Mouse (Mus musculus) right cerebral cortex, postnatal 4 days (tissue): ENCODE measurements around the gene Mgea5.

Experiments used
- DNase-seq: peaks from one replicate; pipeline ENCODE4 v3.0.0-alpha.2; 2022

Gene Mgea5

DNA sequence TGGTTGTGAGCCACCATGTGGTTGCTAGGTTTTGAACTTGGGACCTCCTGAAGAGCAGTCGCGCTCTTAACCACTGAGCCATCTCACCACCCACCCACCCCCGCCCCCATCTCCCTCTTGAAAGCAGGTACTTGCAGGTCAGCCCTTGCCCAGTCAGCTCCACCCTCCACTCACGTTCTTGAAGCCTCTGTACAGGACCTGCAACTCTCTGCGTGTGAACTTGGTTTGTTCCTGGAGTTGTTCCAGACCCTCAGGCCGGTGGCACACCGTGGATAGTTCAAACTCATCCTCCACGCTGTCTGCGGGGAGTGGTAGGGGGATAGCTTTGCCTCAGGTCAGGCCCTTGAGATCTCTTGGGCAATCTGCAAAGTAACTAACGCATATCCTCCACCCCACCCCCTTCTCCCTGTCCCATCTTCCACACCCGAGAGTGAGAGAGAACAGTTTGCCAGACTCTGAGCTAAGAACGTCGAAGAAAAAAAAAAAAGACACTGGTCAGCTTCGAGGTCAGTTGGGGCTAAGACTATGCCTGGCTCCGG, 11.8 kb upstream of the Mgea5 start:
- DNase-seq = no peak

- DNase-seq = no peak
These were observed 11.1 kb upstream of the Mgea5 start for GRCm38 (mm10) chr19:45794718-45795117.

- no peak for DNase-seq
These were observed 8.8 kb upstream of the Mgea5 start for GRCm38 (mm10) chr19:45792404-45792803.

DNA sequence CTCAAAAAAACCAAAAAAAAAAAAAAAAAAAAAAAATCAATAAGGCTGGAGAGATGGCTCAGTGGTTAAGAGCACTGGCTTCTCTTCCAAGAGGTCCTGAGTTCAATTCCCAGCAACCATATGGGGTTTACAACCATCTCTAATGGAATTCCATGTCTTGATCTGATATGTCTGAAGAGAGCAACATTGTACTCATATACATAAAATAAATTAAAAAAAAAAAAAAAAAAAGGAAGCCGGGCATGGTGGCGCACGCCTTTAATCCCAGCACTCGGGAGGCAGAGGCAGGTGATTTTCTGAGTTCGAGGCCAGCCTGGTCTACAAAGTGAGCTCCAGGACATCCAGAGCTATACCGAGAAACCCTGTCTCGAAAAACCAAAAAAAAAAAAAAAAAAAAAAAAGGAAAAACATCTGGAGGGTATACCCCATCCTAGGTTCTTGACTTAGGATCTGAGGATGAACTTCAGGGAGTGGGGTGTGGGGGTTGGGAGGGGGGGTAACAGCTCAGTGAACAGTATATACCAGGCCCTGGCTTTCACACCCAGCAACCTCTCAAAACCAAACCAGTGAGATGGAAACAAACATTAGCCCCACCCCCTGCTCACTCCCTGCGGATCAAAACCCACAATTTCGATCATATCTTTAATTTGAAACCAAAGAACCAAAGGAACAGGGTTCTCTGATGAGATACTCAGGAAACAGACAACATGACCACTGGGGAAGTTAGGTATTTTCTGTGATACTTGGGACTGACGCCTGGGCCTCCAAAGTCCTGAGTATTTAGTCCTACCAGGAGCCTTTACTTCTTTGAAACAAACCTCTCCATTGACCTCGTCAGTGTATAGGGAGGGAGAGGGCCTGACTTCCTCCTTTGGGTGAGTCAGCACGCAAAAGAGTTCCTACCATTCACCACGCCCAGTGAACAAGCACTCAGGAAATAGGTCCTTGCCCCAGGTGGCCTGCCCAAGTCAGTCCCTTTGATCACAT, 6.5 kb upstream of the Mgea5 start:
- no peak for DNase-seq

- no peak for DNase-seq
These were observed 5.7 kb upstream of the Mgea5 start for GRCm38 (mm10) chr19:45789365-45789764.

GRCm38 (mm10) chr19:45788337-45788736, 4.7 kb upstream of the Mgea5 start:
- no peak for DNase-seq

DNA sequence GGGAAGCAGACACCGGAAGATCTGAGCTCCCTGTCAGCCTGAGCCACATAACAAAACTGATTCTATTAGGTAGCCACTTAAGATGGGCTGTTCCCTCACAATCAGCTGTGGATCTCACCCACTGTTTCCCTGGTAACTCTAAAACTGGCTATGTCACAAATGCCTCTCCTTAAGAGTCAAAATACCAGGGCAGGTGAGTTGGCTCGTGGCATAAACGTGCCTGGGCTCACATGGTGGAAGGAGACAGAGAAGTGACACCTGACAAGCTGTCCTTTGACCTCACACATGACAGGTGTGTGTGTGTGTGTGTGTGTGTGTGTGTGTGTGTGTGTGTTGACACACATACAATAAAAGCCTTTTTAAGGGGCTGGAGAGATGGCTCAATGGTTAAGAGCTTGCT, 3.8 kb upstream of the Mgea5 start:
- DNase-seq = no peak

GRCm38 (mm10) chr19:45785470-45785869, 1.8 kb upstream of the Mgea5 start:
- no peak for DNase-seq

DNA sequence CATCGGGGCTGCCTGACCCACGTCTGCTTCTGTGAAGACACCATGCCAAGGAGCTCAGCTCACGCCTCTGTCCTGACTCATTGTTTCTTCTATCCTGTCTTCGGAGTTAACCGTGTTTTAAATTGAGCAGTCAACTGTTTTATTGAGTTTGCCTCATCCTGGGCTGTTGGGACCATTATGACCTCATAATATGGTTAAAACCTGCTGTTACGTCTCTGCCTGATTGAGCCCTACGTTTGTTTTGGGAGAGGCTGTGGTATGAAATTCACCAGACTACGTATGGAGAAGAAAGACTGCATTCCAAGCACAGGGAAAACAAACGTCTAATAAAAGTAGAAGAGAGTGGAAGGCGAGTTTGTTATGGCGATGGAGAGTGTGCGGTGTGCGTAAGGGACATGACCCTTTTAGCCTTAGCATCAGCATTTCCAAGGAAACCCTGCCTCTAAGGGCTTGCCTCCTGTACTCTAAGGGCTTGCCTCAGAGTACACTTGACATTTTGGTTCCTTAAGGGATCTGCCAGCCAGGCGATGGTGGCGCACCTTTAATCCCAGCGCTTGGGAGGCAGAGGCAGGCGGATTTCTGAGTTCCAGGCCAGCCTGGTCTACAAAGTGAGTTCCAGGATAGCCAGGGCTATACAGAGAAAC, 418 bp upstream of the Mgea5 start:
- DNase-seq = no peak

GRCm38 (mm10) chr19:45782315-45783001, 1.2 kb downstream of the Mgea5 start:
- DNase-seq = peak; percentile 51

- no peak for DNase-seq
These were observed 2.0 kb downstream of the Mgea5 start for GRCm38 (mm10) chr19:45781676-45782075.

GRCm38 (mm10) chr19:45780350-45780915, 3.2 kb downstream of the Mgea5 start:
- DNase-seq = no peak

- DNase-seq = no peak
These were observed 8.2 kb downstream of the Mgea5 start for GRCm38 (mm10) chr19:45775486-45775885.

- no peak for DNase-seq
These were observed 12.1 kb downstream of the Mgea5 start for GRCm38 (mm10) chr19:45771501-45771900.

DNA sequence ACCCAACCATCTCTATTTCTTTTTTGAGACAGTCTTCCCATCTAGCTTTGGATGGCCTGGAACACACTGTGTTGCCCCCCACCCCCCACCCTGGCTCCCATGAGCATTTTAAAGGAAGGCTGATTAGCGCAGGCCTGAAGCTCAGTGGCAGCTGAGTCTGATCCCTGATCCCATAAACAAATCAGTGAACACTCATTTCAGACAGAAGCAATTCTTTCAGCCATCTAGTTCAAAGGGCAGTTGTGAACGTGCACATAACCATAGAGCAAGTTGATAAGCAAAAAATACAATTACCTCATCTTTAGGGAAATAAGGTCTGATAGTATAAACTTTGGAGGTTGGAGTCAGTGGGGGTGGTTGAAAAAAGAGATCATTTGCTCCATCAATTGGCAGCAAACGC, 22.8 kb downstream of the Mgea5 start:
- DNase-seq = no peak

GRCm38 (mm10) chr19:45758671-45759070, 25.0 kb downstream of the Mgea5 start:
- DNase-seq = no peak

DNA sequence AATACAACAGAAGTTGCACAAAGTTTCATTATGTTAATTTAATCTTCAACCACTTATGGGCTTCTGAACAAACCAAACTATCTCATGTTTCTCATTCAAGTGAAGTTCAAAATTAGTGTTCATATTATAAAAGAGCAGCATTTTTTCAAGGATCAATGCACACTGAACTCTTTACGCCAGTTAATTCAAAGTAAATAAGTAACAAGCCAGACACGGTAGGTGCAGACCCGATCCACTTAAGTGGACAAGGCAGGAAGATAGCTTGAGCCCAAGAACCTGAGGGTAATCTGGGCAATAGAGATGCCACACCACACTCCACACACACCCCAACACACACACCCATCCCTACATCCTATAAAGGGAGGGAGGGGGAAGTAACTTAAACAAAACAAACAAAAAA, 30.1 kb downstream of the Mgea5 start:
- DNase-seq = no peak

DNA sequence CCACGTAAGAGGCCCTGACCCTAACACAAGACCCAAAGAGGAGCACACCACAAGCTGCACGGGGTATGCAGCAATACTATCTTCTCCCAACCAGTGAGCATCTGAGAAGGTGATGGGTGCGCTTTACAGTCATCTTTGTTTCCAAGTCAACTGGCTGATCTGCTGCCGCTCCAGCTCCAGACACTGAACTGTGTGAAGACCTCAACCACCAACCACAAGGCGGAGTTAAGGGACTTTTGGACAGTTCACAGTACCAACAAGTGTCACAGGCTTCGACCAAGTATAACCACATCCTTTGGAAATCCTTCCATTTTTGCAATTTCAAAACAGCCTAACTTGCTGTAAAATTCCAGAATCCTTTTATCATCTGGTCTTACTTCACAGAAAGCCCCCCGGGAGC, 31.8 kb downstream of the Mgea5 start:
- no peak for DNase-seq

GRCm38 (mm10) chr19:45749243-45750043, 34.2 kb downstream of the Mgea5 start, which contains the start of gene Npm3:
Gene Npm3, minus strand, starts transcription at chr19:45749591.
- DNase-seq = peak; percentile 92

DNA sequence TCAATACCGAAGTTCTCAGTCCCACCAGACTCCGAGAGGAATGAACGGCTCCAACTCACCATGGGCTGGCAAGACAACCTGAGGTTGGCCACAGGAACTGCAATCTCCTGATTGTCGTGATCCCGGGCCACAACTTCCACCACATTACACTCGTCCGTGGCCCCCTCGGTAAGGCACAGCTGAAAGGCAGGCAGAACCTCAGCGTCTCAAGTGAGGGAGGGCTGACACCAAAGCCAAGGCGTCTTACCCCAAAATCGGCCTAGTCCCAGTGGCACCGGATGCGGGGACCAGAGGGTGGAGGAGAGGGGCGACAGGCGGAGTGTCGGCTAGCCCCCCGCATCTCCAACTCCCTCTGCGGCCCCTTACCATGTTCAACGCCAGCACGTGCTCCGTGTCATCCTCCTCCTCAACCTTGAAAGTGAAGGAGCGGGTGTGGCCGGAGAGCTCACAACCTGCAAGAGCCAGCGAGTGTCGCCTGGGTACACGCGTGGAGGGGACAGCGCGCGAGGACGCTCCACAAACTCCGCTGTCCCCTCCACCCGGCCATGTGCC, 34.9 kb downstream of the Mgea5 start:
- DNase-seq = peak; percentile 27

DNA sequence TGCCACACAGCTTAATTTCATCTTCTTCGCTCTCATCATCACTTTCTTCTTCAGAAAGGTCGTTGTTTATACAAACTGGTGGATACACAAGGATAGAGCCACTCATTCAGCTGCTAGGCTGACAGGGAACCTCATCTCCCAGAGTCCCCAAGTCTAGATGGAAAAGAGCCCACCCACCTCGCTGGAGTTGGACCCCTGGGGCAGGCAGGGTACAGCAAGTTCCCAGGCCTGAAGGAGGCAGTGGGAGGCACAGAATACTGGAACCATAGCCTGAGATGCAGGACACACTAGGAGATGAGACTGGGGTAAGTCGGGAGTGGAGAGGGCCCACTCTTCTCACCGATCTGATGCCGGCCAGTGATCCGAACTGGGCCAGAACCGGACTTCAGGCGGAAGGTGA, 35.4 kb downstream of the Mgea5 start:
- no peak for DNase-seq
